Mouse (Mus musculus): ENCODE results near the gene Snx4. TPM values are rescaled to one million over a fixed set of nuclear protein-coding genes. Genes with fewer than 3 reads are reported as not detected.

Gene Snx4
- polyA plus RNA-seq, 1 experiment from 2014 or later = 80.6 TPM

DNA sequence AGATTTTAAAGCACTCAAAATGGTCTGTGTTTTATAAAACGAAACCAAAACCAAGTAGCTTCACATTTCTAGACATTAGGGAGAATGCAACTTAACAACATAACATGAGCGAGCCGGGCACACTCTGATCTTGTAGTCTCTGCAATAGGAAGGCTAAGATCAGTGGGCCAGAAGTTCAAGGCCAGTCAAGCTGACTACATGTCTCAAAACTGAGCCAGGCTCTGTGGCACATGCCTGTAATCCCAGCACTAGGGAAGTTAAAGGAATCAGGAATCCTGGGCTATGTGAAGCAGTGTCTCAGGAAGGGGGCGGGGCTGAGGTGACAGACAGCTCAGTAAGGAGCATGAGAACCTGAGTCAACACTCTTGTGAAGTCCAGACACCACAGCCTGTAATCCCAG, 93.6 kb downstream of the Snx4 start:
- Histone ChIP-seq H3K27me3 (replicated peaks) (no peaks in the 10 kb centered on the region), H3K9ac (replicated peaks) (no peak overlapping the region), H3K36me3 (no peaks in the 10 kb centered on the region), H3K27ac (replicated peaks) (no peak overlapping the region), H3K4me1 (peaks cover 16% of the 10 kb centered on the region), H3K9me3 (replicated peaks) (no peaks in the 10 kb centered on the region), H3K4me2 (no peak overlapping the region), H3K4me3 (replicated peaks) (no peak overlapping the region)
- no peak for ATAC-seq (ENCODE audit: low FRiP score)
- WGBS = 81% methylated on average over 4 of the region's 4 CpGs

DNA sequence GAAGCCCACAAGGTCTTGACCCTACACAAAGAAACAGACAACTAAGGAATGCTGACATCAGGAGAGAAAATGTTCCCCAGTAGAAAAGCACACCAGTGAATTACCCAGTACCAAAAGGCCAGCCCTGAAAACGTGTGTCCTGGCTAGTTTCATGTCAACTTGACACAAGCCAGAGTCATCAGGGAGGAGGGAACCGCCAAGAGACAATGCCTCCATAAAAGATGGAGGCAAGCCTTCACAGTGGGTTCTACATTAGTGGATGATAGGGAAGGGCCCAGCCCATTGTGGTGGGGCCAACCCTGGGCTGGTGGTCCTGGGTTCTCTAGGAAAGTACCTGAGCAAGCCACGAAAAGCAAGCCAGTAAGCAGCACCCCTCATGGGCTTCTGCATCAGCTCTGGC, 95.1 kb downstream of the Snx4 start:
- WGBS = 37% methylated on average over 3 of the region's 3 CpGs
- Histone ChIP-seq H3K36me3 (no peaks in the 10 kb centered on the region), H3K27me3 (replicated peaks) (no peaks in the 10 kb centered on the region), H3K4me2 (no peak overlapping the region), H3K9me3 (replicated peaks) (no peaks in the 10 kb centered on the region), H3K9ac (replicated peaks) (no peak overlapping the region), H3K4me1 (peaks cover 16% of the 10 kb centered on the region), H3K27ac (replicated peaks) (no peak overlapping the region), H3K4me3 (replicated peaks) (no peak overlapping the region)
- no peak for ATAC-seq (ENCODE audit: low FRiP score)

DNA sequence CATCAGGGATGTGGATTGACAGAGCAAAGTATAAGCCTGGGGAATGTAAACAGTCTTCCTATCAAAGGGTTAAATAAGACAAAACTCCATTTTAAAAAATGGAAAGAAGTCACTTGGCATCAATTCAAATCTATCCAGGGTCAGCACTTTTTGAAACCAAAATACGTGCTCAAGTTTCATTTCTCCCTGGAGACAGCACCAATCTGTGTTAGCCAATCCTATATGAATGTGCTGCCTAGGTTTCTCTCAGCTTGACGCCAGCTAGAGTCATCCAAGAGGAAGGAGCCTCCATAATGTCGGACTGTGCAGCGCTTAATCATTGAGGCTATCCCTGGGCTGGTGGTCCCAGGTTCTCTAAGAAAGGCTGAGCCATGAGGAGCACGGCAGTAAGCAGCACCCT, 95.9 kb downstream of the Snx4 start:
- WGBS = 64% methylated on average over 5 of the region's 5 CpGs
- Histone ChIP-seq H3K27ac (replicated peaks) (no peak overlapping the region), H3K9me3 (replicated peaks) (no peaks in the 10 kb centered on the region)

More for the DNA sequence above, 95.9 kb downstream of the Snx4 start:
- no peak overlapping the region for H3K4me2 ChIP-seq
- ATAC-seq (ENCODE audit: low FRiP score) = no peak
- H3K36me3 ChIP-seq = no peaks in the 10 kb centered on the region
- no peaks in the 10 kb centered on the region for H3K27me3 ChIP-seq (replicated peaks)
- peaks cover 16% of the 10 kb centered on the region for H3K4me1 ChIP-seq
- H3K4me3 ChIP-seq (replicated peaks) = no peak overlapping the region
- H3K9ac ChIP-seq (replicated peaks) = no peak overlapping the region

Other genes with a start within 250 kb of the Snx4 start
- 5.0 and 5.4 TPM in 2 replicates for gene Iqcg, start 195.2 kb upstream of the Snx4 start, polyA plus RNA-seq (2015; fragmentation: Nextera tagmentation; extraction: Ambion mirVana)
- 514 and 554 TPM in 2 replicates for gene Rpl35a, start 195.0 kb upstream of the Snx4 start, polyA plus RNA-seq (2015; fragmentation: Nextera tagmentation; extraction: Ambion mirVana)
- gene Lmln, start 188.9 kb upstream of the Snx4 start, polyA plus RNA-seq (2015; fragmentation: Nextera tagmentation; extraction: Ambion mirVana) = 2.6 and 5.1 TPM in 2 replicates
- 15.7 and 16.2 TPM in 2 replicates for gene Osbpl11, start 66.4 kb upstream of the Snx4 start, polyA plus RNA-seq (2015; fragmentation: Nextera tagmentation; extraction: Ambion mirVana)
- 43.3 and 50.0 TPM in 2 replicates for gene Zfp148, start 129.4 kb downstream of the Snx4 start, polyA plus RNA-seq (2015; fragmentation: Nextera tagmentation; extraction: Ambion mirVana)

Data from neural tube, embryonic 15.5 days (tissue).